Comparison of ENCODE assay signal across 12 mouse cellular contexts in the genomic region with DNA sequence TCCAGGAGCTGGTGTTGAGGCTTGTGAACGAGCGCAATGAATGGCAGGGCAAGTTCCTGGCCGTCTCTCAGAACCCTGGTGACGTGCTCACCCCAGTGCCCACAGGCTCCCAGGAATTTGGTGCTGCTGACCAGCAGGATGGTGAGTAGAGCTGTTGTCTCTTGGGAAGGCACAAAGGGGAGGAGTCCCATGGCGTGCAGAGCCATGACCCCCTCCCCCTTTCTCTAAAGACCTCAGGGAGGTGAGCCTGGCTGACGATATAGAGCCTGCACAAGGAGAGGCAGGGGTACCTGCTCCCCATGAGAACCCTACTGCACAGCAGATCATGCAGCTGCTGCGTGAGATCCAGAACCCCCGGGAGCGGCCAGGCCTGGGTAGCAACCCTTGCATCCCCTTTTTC.
"Had no signal": no experiment of that assay in that cellular context is flagged by ENCODE, and none has a peak within 500 bp of the region (broad histone marks: within the 10 kb centered on the region; RNA-seq: fewer than 3 reads in every experiment).

No protein-coding gene starts in this region.

- H3K4me2 ChIP-seq: limb, embryonic 12.5 days; midbrain, embryonic 12.5 days; neural tube, embryonic 15.5 days had no signal

- H3K9ac ChIP-seq: limb, embryonic 12.5 days; liver, embryonic 14.5 days; midbrain, embryonic 12.5 days; neural tube, embryonic 15.5 days had no signal

- H3K4me1 ChIP-seq: neural tube, embryonic 15.5 days had no signal

- H3K27me3 ChIP-seq: limb, embryonic 12.5 days; neural tube, embryonic 15.5 days had no signal

- H3K27ac ChIP-seq: limb, embryonic 12.5 days; liver, embryonic 14.5 days; neural tube, embryonic 15.5 days had no signal

- H3K4me3 ChIP-seq: limb, embryonic 12.5 days; midbrain, embryonic 12.5 days; myocyte; neural tube, embryonic 15.5 days had no signal

- H3K9me3 ChIP-seq: limb, embryonic 12.5 days; midbrain, embryonic 12.5 days; neural tube, embryonic 15.5 days had no signal

- DNase-seq: kidney, adult 8-10 months; liver; lung, adult 18-20 months; right cerebral cortex, adult 18-20 months; spleen, adult 18-20 months; thymus, adult 18-20 months; thymus, postnatal 14 days had no signal
